Mouse (Mus musculus): ENCODE measurements at regions not wholly inside any gene's neighbourhood (a gene's known extent, or its start where the extent isn't known, plus 50 kb on each side); places are given as distances from the start of the nearest gene placed in this dataset.

- no peak overlapping the region for H3K27ac ChIP-seq (ENCODE audit: poor library complexity, severe bottlenecking)
- H3K36me3 ChIP-seq: no peaks in the 10 kb centered on the region
- peak overlapping the region; percentile 66 for H3K9ac ChIP-seq
- 18% methylated on average over 22 of the region's 22 CpGs for WGBS
- H3K4me2 ChIP-seq: peak overlapping the region; percentile 80
- no peak for ATAC-seq (ENCODE audit: insufficient number of reproducible peaks, low FRiP score)
- H3K4me1 ChIP-seq (replicated peaks): peaks cover 3% of the 10 kb centered on the region; the same call in 1 of the 2 replicates
- 0 out of 2 replicates have a peak, but pooled peaks cover 4% of the 10 kb centered on the region for H3K9me3 ChIP-seq (replicated peaks)
- H3K4me3 ChIP-seq: peak overlapping the region; percentile 49
- H3K27me3 ChIP-seq (replicated peaks): peaks cover 24% of the 10 kb centered on the region
Observed at GRCm38 (mm10) chr8:89271381-89272355, 227.7 kb upstream of the Sall1 start.

- H3K4me1 ChIP-seq (replicated peaks): peaks cover 3% of the 10 kb centered on the region; the same call in 1 of the 2 replicates
- H3K4me3 ChIP-seq: no peak overlapping the region
- no peak overlapping the region for H3K4me2 ChIP-seq
- H3K9ac ChIP-seq: no peak overlapping the region
- H3K27me3 ChIP-seq (replicated peaks): peaks cover 24% of the 10 kb centered on the region
- 0 out of 2 replicates have a peak, but pooled peaks cover 4% of the 10 kb centered on the region for H3K9me3 ChIP-seq (replicated peaks)
- H3K36me3 ChIP-seq: no peaks in the 10 kb centered on the region
- ATAC-seq (ENCODE audit: insufficient number of reproducible peaks, low FRiP score): no peak
- H3K27ac ChIP-seq (ENCODE audit: poor library complexity, severe bottlenecking): no peak overlapping the region
- 30% methylated on average over 1 of the region's 1 CpGs for WGBS
Observed at GRCm38 (mm10) chr8:89270001-89270400, 226.0 kb upstream of the Sall1 start.

GRCm38 (mm10) chr8:89261163-89261812 is 217.3 kb upstream of the Sall1 start:
- Histone ChIP-seq H3K9me3 (replicated peaks) (no peaks in the 10 kb centered on the region), H3K36me3 (no peaks in the 10 kb centered on the region), H3K4me2 (no peak overlapping the region), H3K27ac (ENCODE audit: poor library complexity, severe bottlenecking) (no peak overlapping the region), H3K4me1 (replicated peaks) (no peaks in the 10 kb centered on the region), H3K9ac (no peak overlapping the region), H3K27me3 (replicated peaks) (no peaks in the 10 kb centered on the region), H3K4me3 (no peak overlapping the region)
- WGBS: 66% methylated on average over 15 of the region's 15 CpGs
- ATAC-seq (ENCODE audit: insufficient number of reproducible peaks, low FRiP score): no peak

GRCm38 (mm10) chr8:89259881-89260280 is 215.9 kb upstream of the Sall1 start:
- H3K4me1 ChIP-seq (replicated peaks): no peaks in the 10 kb centered on the region
- no peak overlapping the region for H3K4me3 ChIP-seq
- no peaks in the 10 kb centered on the region for H3K27me3 ChIP-seq (replicated peaks)
- no peak overlapping the region for H3K4me2 ChIP-seq
- H3K9me3 ChIP-seq (replicated peaks): no peaks in the 10 kb centered on the region
- H3K36me3 ChIP-seq: no peaks in the 10 kb centered on the region
- H3K27ac ChIP-seq (ENCODE audit: poor library complexity, severe bottlenecking): no peak overlapping the region
- no peak for ATAC-seq (ENCODE audit: insufficient number of reproducible peaks, low FRiP score)
- WGBS: 67% methylated on average over 5 of the region's 5 CpGs
- H3K9ac ChIP-seq: no peak overlapping the region

GRCm38 (mm10) chr8:89246342-89246741 is 202.4 kb upstream of the Sall1 start:
- H3K27me3 ChIP-seq (replicated peaks): peaks cover 32% of the 10 kb centered on the region
- 78% methylated on average over 4 of the region's 4 CpGs for WGBS
- H3K9ac ChIP-seq: no peak overlapping the region
- no peak overlapping the region for H3K4me3 ChIP-seq
- H3K27ac ChIP-seq (ENCODE audit: poor library complexity, severe bottlenecking): no peak overlapping the region
- H3K4me2 ChIP-seq: no peak overlapping the region
- no peaks in the 10 kb centered on the region for H3K9me3 ChIP-seq (replicated peaks)
- 0 out of 2 replicates have a peak, but pooled peaks cover 5% of the 10 kb centered on the region for H3K4me1 ChIP-seq (replicated peaks)
- H3K36me3 ChIP-seq: no peaks in the 10 kb centered on the region
- ATAC-seq (ENCODE audit: insufficient number of reproducible peaks, low FRiP score): no peak

GRCm38 (mm10) chr8:89245131-89245751 is 201.3 kb upstream of the Sall1 start:
- Histone ChIP-seq H3K27me3 (replicated peaks) (peaks cover 32% of the 10 kb centered on the region), H3K4me2 (peak overlapping the region; percentile 66), H3K9me3 (replicated peaks) (no peaks in the 10 kb centered on the region), H3K36me3 (no peaks in the 10 kb centered on the region), H3K4me3 (peak overlapping the region; percentile 31), H3K4me1 (replicated peaks) (0 out of 2 replicates have a peak, but pooled peaks cover 5% of the 10 kb centered on the region), H3K27ac (ENCODE audit: poor library complexity, severe bottlenecking) (no peak overlapping the region), H3K9ac (no peak overlapping the region; the same call in 1 of the 2 replicates)
- ATAC-seq (ENCODE audit: insufficient number of reproducible peaks, low FRiP score): peak; percentile 33; the same call in 1 of the 2 replicates
- WGBS: 29% methylated on average over 25 of the region's 25 CpGs

- no peak overlapping the region for H3K4me2 ChIP-seq
- no peaks in the 10 kb centered on the region for H3K36me3 ChIP-seq
- H3K9ac ChIP-seq: no peak overlapping the region
- H3K4me1 ChIP-seq (replicated peaks): 0 out of 2 replicates have a peak, but pooled peaks cover 5% of the 10 kb centered on the region
- no peaks in the 10 kb centered on the region for H3K9me3 ChIP-seq (replicated peaks)
- H3K4me3 ChIP-seq: no peak overlapping the region
- 56% methylated on average over 5 of the region's 5 CpGs for WGBS
- no peak for ATAC-seq (ENCODE audit: insufficient number of reproducible peaks, low FRiP score)
- peaks cover 32% of the 10 kb centered on the region for H3K27me3 ChIP-seq (replicated peaks)
- no peak overlapping the region for H3K27ac ChIP-seq (ENCODE audit: poor library complexity, severe bottlenecking)
Observed at GRCm38 (mm10) chr8:89241686-89242085, 197.7 kb upstream of the Sall1 start.

- no peaks in the 10 kb centered on the region for H3K36me3 ChIP-seq
- peaks cover 19% of the 10 kb centered on the region for H3K27me3 ChIP-seq (replicated peaks)
- no peak for ATAC-seq (ENCODE audit: insufficient number of reproducible peaks, low FRiP score)
- H3K4me3 ChIP-seq: no peak overlapping the region
- H3K4me2 ChIP-seq: no peak overlapping the region
- H3K27ac ChIP-seq (ENCODE audit: poor library complexity, severe bottlenecking): no peak overlapping the region
- no peaks in the 10 kb centered on the region for H3K9me3 ChIP-seq (replicated peaks)
- 67% methylated on average over 2 of the region's 2 CpGs for WGBS
- no peaks in the 10 kb centered on the region for H3K4me1 ChIP-seq (replicated peaks)
- H3K9ac ChIP-seq: no peak overlapping the region
Observed at GRCm38 (mm10) chr8:89239626-89240025, 195.7 kb upstream of the Sall1 start.

- no peaks in the 10 kb centered on the region for H3K36me3 ChIP-seq
- H3K9me3 ChIP-seq (replicated peaks): no peaks in the 10 kb centered on the region
- H3K4me2 ChIP-seq: no peak overlapping the region
- no peak overlapping the region for H3K9ac ChIP-seq
- no peak for ATAC-seq (ENCODE audit: insufficient number of reproducible peaks, low FRiP score)
- no peaks in the 10 kb centered on the region for H3K4me1 ChIP-seq (replicated peaks)
- no peaks in the 10 kb centered on the region for H3K27me3 ChIP-seq (replicated peaks)
- H3K4me3 ChIP-seq: no peak overlapping the region
- no peak overlapping the region for H3K27ac ChIP-seq (ENCODE audit: poor library complexity, severe bottlenecking)
Observed at GRCm38 (mm10) chr8:89234041-89234440, 190.1 kb upstream of the Sall1 start.

GRCm38 (mm10) chr8:89232318-89232717 is 188.4 kb upstream of the Sall1 start:
- H3K36me3 ChIP-seq: no peaks in the 10 kb centered on the region
- H3K4me2 ChIP-seq: no peak overlapping the region
- no peak overlapping the region for H3K9ac ChIP-seq
- no peak for ATAC-seq (ENCODE audit: insufficient number of reproducible peaks, low FRiP score)
- H3K27me3 ChIP-seq (replicated peaks): no peaks in the 10 kb centered on the region
- 61% methylated on average over 1 of the region's 1 CpGs for WGBS
- no peak overlapping the region for H3K27ac ChIP-seq (ENCODE audit: poor library complexity, severe bottlenecking)
- H3K4me1 ChIP-seq (replicated peaks): no peaks in the 10 kb centered on the region
- H3K4me3 ChIP-seq: no peak overlapping the region
- 0 out of 2 replicates have a peak, but pooled peaks cover under 1% of the 10 kb centered on the region for H3K9me3 ChIP-seq (replicated peaks)

GRCm38 (mm10) chr8:89229144-89229543 is 185.2 kb upstream of the Sall1 start:
- H3K9me3 ChIP-seq (replicated peaks): 0 out of 2 replicates have a peak, but pooled peaks cover 3% of the 10 kb centered on the region
- no peaks in the 10 kb centered on the region for H3K36me3 ChIP-seq
- H3K4me2 ChIP-seq: no peak overlapping the region
- WGBS: 76% methylated on average over 3 of the region's 3 CpGs
- no peak overlapping the region for H3K9ac ChIP-seq
- no peak overlapping the region for H3K27ac ChIP-seq (ENCODE audit: poor library complexity, severe bottlenecking)
- ATAC-seq (ENCODE audit: insufficient number of reproducible peaks, low FRiP score): no peak
- no peaks in the 10 kb centered on the region for H3K4me1 ChIP-seq (replicated peaks)
- no peaks in the 10 kb centered on the region for H3K27me3 ChIP-seq (replicated peaks)
- H3K4me3 ChIP-seq: no peak overlapping the region
